Mouse (Mus musculus): ENCODE results near the gene Gm12830. TPM values are rescaled to one million over a fixed set of nuclear protein-coding genes. Genes with fewer than 3 reads are reported as not detected.

Gene Gm12830
- not detected in 2 replicates for polyA plus RNA-seq (2015; fragmentation: Nextera tagmentation; extraction: Ambion mirVana)

DNA sequence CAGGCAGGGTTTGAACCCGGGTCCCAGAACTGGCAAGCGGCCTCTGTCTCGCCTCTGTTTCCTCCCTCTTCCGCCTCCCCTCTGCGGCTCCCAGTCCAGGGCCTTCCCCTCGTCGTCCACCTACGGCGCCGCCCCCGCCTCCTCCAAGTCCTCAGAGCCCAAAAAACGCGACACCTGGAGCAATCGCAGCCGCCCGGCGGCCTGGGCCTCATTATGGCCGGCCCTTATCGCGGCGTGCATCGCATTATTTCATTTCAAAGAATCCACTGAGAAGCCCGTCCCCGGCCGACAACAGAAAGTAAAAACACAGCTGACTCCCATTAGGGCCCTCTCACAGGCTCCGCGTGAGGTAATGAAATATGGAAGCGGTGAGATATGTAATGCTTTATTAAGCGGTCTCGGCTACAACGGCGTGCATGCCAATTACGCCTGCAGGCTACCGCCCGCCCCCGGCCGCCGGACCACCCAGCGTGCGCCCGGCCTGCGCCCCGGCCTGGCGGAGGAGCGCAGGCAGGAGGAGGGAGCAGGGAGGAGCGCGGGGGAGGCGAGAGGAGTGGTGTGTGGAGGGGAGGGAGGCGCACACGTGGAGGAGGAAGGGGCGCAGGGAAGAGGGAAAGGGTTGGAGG is at the start of gene Gm12830:
TSS of gene Gm12830 (plus strand) at position 156 of the 626 bp plus-strand sequence.
- 0 out of 2 replicates have a peak, but pooled peaks cover 3% of the 10 kb centered on the region for H3K27me3 ChIP-seq
- WGBS: under 1% methylated on average over 51 of the region's 51 CpGs
- H3K36me3 ChIP-seq: no peaks in the 10 kb centered on the region
- peak within 1 kb of the TSS; percentile 41 for H3K4me3 ChIP-seq
- peak within 1 kb of the TSS; percentile 33 for H3K9ac ChIP-seq
- peak within 1 kb of the TSS; percentile 70 for H3K4me2 ChIP-seq
- ATAC-seq (ENCODE audit: borderline replicate concordance, extremely low read depth, low FRiP score, low TSS enrichment): peak; percentile 85
- peaks cover 26% of the 10 kb centered on the region for H3K4me1 ChIP-seq
- peak within 1 kb of the TSS; percentile 62 for H3K27ac ChIP-seq
- no peaks in the 10 kb centered on the region for H3K9me3 ChIP-seq

GRCm38 (mm10) chr4:114773316-114773715 is 48.2 kb upstream of the Gm12830 start:
- Histone ChIP-seq H3K4me3 (no peak overlapping the region), H3K27ac (no peak overlapping the region), H3K4me2 (no peak overlapping the region), H3K4me1 (no peaks in the 10 kb centered on the region), H3K36me3 (no peaks in the 10 kb centered on the region), H3K9me3 (no peaks in the 10 kb centered on the region), H3K27me3 (no peaks in the 10 kb centered on the region), H3K9ac (no peak overlapping the region)
- ATAC-seq (ENCODE audit: borderline replicate concordance, extremely low read depth, low FRiP score, low TSS enrichment): no peak
- 76% methylated on average over 1 of the region's 1 CpGs for WGBS

DNA sequence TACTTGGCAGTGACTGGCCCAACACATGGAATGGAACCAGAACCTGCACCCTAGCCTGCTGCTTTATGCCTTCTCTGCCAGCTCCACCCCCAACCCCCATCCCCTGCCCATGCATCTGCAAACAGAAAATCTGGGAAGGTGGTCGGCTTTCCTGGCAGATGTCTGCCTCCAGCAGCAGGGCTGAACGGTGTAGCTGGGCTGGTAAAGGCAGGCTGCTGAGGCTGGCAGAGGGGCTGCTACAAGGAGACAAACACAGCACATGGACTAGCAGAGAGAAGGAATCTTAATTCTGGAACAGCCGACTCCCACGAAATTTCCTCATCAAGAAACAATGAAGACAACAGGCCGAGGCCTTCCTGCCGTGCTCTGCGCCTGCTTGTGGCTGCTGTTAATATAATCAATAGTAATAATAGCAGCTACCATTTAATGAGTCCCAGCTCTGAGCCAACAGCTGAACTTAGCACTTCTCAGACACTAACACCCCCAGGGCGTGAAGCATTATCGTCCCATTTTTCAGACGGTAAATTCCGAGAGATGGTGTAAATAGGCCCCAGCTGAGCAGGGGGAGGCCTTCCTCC is 43.8 kb upstream of the Gm12830 start:
- Histone ChIP-seq H3K27me3 (no peaks in the 10 kb centered on the region), H3K27ac (no peak overlapping the region), H3K9me3 (no peaks in the 10 kb centered on the region), H3K4me3 (no peak overlapping the region), H3K9ac (no peak overlapping the region), H3K36me3 (no peaks in the 10 kb centered on the region), H3K4me1 (peaks cover 12% of the 10 kb centered on the region), H3K4me2 (no peak overlapping the region)
- WGBS: 69% methylated on average over 11 of the region's 11 CpGs
- no peak for ATAC-seq (ENCODE audit: borderline replicate concordance, extremely low read depth, low FRiP score, low TSS enrichment)

DNA sequence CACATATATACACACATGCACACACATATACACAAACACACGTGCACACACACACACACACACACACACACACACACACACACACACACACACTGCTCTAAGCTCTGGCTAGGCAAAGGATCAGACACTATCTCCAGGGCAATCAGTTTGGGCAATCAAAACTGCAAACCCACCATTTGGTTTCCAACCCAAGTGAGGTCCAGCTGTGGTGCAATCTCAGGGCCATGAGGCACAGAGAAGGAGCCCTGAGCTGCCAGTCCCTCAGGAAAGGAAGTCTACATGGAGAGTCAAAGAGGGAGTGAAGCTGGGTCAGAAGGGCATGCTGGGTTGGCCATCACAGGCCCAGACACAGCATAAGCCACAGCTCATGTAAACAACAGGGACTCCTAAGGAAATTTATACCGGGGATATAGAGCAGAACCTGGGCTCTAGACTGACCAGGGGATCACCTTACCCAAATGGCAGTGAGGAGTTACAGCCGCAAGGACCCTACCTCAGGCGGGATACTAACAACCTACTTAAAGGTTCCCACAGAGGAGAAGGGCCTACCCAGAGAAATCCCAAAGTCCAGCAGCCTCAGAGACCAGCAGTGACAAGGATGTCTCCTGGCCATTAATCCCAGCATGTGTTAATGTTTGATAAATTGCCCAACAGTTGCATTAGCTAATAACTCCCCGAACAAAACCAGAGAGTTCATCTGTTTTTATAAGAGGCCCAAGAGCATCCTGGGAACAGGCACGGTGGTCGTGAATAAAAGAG is 42.6 kb upstream of the Gm12830 start:
- Histone ChIP-seq H3K4me1 (peaks cover 12% of the 10 kb centered on the region), H3K9me3 (no peaks in the 10 kb centered on the region), H3K27me3 (no peaks in the 10 kb centered on the region), H3K27ac (no peak overlapping the region), H3K9ac (no peak overlapping the region), H3K4me3 (no peak overlapping the region), H3K4me2 (no peak overlapping the region), H3K36me3 (no peaks in the 10 kb centered on the region)
- ATAC-seq (ENCODE audit: borderline replicate concordance, extremely low read depth, low FRiP score, low TSS enrichment): no peak
- WGBS: 51% methylated on average over 7 of the region's 7 CpGs

DNA sequence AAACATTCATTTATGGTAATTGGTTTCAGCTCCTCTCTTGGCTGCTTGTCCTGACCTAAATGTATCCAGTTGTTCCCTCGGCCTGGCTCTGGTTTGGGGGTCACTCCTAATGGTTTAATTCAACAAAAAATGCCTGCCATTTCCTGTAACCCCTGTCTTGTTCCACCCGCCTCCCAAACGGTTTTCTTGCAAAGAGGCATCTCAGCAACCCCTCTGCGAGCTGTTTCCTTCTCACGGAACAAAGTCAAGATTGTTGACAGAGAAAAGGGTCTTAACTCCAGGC is 42.1 kb upstream of the Gm12830 start:
- no peaks in the 10 kb centered on the region for H3K36me3 ChIP-seq
- no peak overlapping the region for H3K4me3 ChIP-seq
- no peak overlapping the region; the same call in 1 of the 2 replicates for H3K4me2 ChIP-seq
- H3K9ac ChIP-seq: no peak overlapping the region
- 24% methylated on average over 5 of the region's 5 CpGs for WGBS
- H3K27me3 ChIP-seq: no peaks in the 10 kb centered on the region
- ATAC-seq (ENCODE audit: borderline replicate concordance, extremely low read depth, low FRiP score, low TSS enrichment): no peak
- no peak overlapping the region for H3K27ac ChIP-seq
- no peaks in the 10 kb centered on the region for H3K9me3 ChIP-seq
- H3K4me1 ChIP-seq: peaks cover 12% of the 10 kb centered on the region

- Histone ChIP-seq H3K9ac (no peak overlapping the region), H3K4me3 (no peak overlapping the region), H3K9me3 (no peaks in the 10 kb centered on the region), H3K36me3 (no peaks in the 10 kb centered on the region), H3K27me3 (no peaks in the 10 kb centered on the region), H3K4me1 (peaks cover 12% of the 10 kb centered on the region), H3K27ac (no peak overlapping the region), H3K4me2 (peak overlapping the region; percentile 29; the same call in 1 of the 2 replicates)
- WGBS: 23% methylated on average over 17 of the region's 17 CpGs
- peak; percentile 13; the same call in 1 of the 2 replicates for ATAC-seq (ENCODE audit: borderline replicate concordance, extremely low read depth, low FRiP score, low TSS enrichment)
Observed at GRCm38 (mm10) chr4:114779758-114780546, 41.6 kb upstream of the Gm12830 start.

DNA sequence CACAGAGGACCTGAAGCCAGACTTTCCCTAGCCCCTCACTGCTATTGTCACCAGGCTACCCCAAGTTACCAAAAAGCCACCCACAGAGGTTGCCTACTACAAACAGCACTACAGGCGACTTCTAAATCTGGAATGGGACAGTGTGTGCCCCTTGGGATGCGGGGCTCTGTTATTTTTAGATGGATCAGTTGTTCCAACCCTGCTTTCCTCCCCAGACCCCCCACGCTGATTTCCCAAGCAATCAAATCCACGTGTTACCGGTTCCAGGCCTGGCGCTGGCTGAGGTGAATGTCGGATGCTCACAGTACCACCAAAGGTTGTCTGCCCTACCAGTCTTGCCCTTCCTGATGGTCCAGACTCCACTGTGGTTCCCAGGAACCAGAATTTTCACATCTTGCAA is 38.7 kb upstream of the Gm12830 start:
- Histone ChIP-seq H3K36me3 (no peaks in the 10 kb centered on the region), H3K9ac (no peak overlapping the region), H3K27me3 (no peaks in the 10 kb centered on the region), H3K4me3 (no peak overlapping the region), H3K9me3 (no peaks in the 10 kb centered on the region), H3K4me2 (no peak overlapping the region), H3K4me1 (peaks cover 12% of the 10 kb centered on the region), H3K27ac (no peak overlapping the region)
- 75% methylated on average over 7 of the region's 7 CpGs for WGBS
- no peak for ATAC-seq (ENCODE audit: borderline replicate concordance, extremely low read depth, low FRiP score, low TSS enrichment)

DNA sequence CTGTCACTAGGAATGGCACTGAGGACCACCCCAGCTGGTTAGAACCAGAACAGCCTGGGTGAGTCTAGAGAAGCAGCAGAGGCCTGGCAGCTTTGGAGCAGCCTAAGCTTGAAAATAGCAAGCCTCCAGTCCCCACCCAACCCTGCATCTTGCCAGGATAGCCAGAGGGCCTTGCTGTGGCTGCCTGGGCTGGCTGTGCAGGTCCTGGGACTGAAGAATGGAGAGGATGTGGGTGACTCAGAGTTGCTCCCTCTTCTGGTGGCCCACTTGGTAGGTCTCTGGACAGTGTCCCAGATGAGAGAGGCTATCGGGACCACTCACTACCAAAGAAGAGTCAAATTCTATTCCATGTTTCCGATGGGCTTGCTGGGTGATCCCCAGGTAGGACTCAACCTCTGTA is 36.8 kb upstream of the Gm12830 start:
- H3K4me3 ChIP-seq: no peak overlapping the region
- 79% methylated on average over 2 of the region's 2 CpGs for WGBS
- H3K27me3 ChIP-seq: no peaks in the 10 kb centered on the region
- H3K4me1 ChIP-seq: peaks cover 8% of the 10 kb centered on the region
- H3K4me2 ChIP-seq: no peak overlapping the region
- H3K9ac ChIP-seq: no peak overlapping the region
- no peak overlapping the region for H3K27ac ChIP-seq
- no peaks in the 10 kb centered on the region for H3K36me3 ChIP-seq
- no peak for ATAC-seq (ENCODE audit: borderline replicate concordance, extremely low read depth, low FRiP score, low TSS enrichment)
- H3K9me3 ChIP-seq: no peaks in the 10 kb centered on the region

GRCm38 (mm10) chr4:114788856-114789255 is 32.7 kb upstream of the Gm12830 start:
- no peak overlapping the region for H3K9ac ChIP-seq
- no peak for ATAC-seq (ENCODE audit: borderline replicate concordance, extremely low read depth, low FRiP score, low TSS enrichment)
- H3K4me1 ChIP-seq: no peaks in the 10 kb centered on the region
- no peak overlapping the region for H3K4me3 ChIP-seq
- H3K4me2 ChIP-seq: no peak overlapping the region
- WGBS: 53% methylated on average over 4 of the region's 4 CpGs
- H3K9me3 ChIP-seq: no peaks in the 10 kb centered on the region
- no peaks in the 10 kb centered on the region for H3K27me3 ChIP-seq
- H3K27ac ChIP-seq: no peak overlapping the region
- no peaks in the 10 kb centered on the region for H3K36me3 ChIP-seq

GRCm38 (mm10) chr4:114791650-114792049 is 29.9 kb upstream of the Gm12830 start:
- H3K27ac ChIP-seq: no peak overlapping the region
- no peaks in the 10 kb centered on the region for H3K9me3 ChIP-seq
- peak; percentile 24; the same call in 1 of the 2 replicates for ATAC-seq (ENCODE audit: borderline replicate concordance, extremely low read depth, low FRiP score, low TSS enrichment)
- H3K27me3 ChIP-seq: no peaks in the 10 kb centered on the region
- H3K4me2 ChIP-seq: no peak overlapping the region
- H3K36me3 ChIP-seq: no peaks in the 10 kb centered on the region
- H3K9ac ChIP-seq: no peak overlapping the region
- H3K4me3 ChIP-seq: no peak overlapping the region
- 25% methylated on average over 9 of the region's 9 CpGs for WGBS
- H3K4me1 ChIP-seq: 0 out of 2 replicates have a peak, but pooled peaks cover 5% of the 10 kb centered on the region

GRCm38 (mm10) chr4:114793836-114794235 is 27.7 kb upstream of the Gm12830 start:
- Histone ChIP-seq H3K9ac (no peak overlapping the region), H3K27me3 (no peaks in the 10 kb centered on the region), H3K27ac (no peak overlapping the region), H3K4me2 (no peak overlapping the region), H3K4me1 (peaks cover 21% of the 10 kb centered on the region), H3K36me3 (no peaks in the 10 kb centered on the region), H3K9me3 (no peaks in the 10 kb centered on the region), H3K4me3 (no peak overlapping the region)
- no peak for ATAC-seq (ENCODE audit: borderline replicate concordance, extremely low read depth, low FRiP score, low TSS enrichment)
- WGBS: 90% methylated on average over 2 of the region's 2 CpGs
